Mouse (Mus musculus) hindbrain, embryonic 13.5 days (tissue): ENCODE data around the gene Sppl2b. TPM values are rescaled to one million over a fixed set of nuclear protein-coding genes. Genes with fewer than 3 reads are reported as not detected.
A peak's percentile ranks its signal among the peaks of the same experiment; 100 is the strongest.

ENCODE experiments used
- ATAC-seq: fragments of 200-750 bp; cut with Nextera tagmentation; 2 replicates; pipeline ENCODE4 v1.8.0; 2017; ENCODE audit warnings: moderate TSS enrichment; ENCODE audit not compliant: low FRiP score
- H3K27ac ChIP-seq: fragments of 300-500 bp; sonication (generic); 2 replicates; pipeline ENCODE4 v1.5.1; 2015; ENCODE audit warnings: inconsistent platforms, mild to moderate bottlenecking, moderate library complexity
- H3K27me3 ChIP-seq: fragments of 300-500 bp; sonication (generic); 2 replicates; pipeline ENCODE4 v1.6.1; 2015; ENCODE audit warnings: mild to moderate bottlenecking, inconsistent platforms
- H3K36me3 ChIP-seq: fragments of 300-500 bp; sonication (generic); 2 replicates; pipeline ENCODE4 v1.6.1; 2015; ENCODE audit warnings: mild to moderate bottlenecking, inconsistent platforms
- H3K4me1 ChIP-seq: fragments of 300-500 bp; sonication (generic); replicated peaks from 2 replicates; pipeline ENCODE4 v1.6.1; 2015; ENCODE audit warnings: inconsistent platforms
- H3K4me2 ChIP-seq: fragments of 300-500 bp; sonication (generic); 2 replicates; pipeline ENCODE4 v1.6.1; 2015; ENCODE audit warnings: inconsistent platforms, mild to moderate bottlenecking, moderate library complexity
- H3K4me3 ChIP-seq: fragments of 300-500 bp; sonication (generic); 2 replicates; pipeline ENCODE4 v1.5.1; 2015; ENCODE audit warnings: mild to moderate bottlenecking, inconsistent platforms
- H3K9ac ChIP-seq: fragments of 300-500 bp; sonication (generic); 2 replicates; pipeline ENCODE4 v1.6.1; 2015; ENCODE audit warnings: mild to moderate bottlenecking, inconsistent platforms
- H3K9me3 ChIP-seq: fragments of 300-500 bp; sonication (generic); 2 replicates; pipeline ENCODE4 v1.6.1; 2016; ENCODE audit warnings: inconsistent platforms
- WGBS: fragments of 180-500 bp; shearing (Covaris S2); methylation state at CpG from one replicate; pipeline ENCODE4 v1.1.7; 2015; 5-methylcytosine and 5-hydroxymethylcytosine counted together
- polyA plus RNA-seq: library from polyadenylated mRNA; unstranded; fragments of >200 nt; fragmentation: Nextera tagmentation; extraction: Ambion mirVana; gene quantifications from 2 replicates; pipeline ENCODE4 v1.2.1, GENCODE M21; 2015

The Sppl2b gene
- 63.6 and 68.8 TPM in 2 replicates for polyA plus RNA-seq

DNA sequence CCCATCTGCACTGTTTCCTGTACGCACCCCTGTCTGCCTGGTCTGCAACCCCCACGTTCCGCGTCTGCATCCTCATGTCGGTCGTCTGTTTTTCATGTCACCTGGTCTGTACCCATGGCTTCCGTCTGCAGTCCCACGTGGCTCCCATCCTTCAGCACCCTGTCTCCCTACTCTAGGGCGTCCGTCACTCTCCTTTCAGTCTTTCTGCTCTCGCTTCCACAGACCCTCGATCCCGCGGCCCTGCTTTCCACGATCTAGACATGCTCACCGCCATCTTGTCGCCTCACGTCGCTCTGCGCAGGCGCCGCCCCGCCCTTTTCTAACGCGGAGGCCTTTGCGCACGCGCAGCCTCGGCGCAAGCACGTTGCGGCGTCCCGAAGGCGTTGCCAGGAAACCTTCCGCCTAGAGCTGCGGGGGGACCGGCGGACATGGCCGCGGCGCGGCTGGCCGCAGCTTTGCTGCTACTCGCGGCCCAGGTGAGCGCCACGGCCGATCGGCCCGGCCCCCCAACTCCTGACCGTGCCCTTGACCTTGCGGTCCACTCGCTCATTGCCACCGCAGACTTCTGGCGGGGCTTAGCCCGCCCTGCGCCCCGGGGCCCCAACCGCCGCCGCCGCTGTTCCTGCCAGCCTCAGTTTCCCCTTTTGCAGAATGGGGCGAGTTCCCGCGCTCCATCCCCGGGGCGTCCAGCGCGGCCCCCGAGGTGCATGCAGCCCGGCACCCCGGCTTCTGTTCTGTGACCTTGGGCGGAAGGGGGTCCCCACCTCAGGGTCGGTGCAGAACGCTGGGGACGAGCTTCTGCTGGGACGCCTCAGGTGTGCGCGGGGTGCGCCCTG lies at the start of gene Sppl2b, which contains the start of gene Lsm7:
Gene Sppl2b, plus strand, starts transcription at position 363 of the 836 bp plus-strand sequence.
Gene Lsm7, minus strand, starts transcription at position 297 of the 836 bp plus-strand sequence.
- H3K4me3 ChIP-seq, result peak within 1 kb of the TSS; percentile 95
- H3K4me1 ChIP-seq, result peaks cover 48% of the 10 kb centered on the region
- H3K36me3 ChIP-seq, result peaks cover 30% of the 10 kb centered on the region
- peak within 1 kb of the TSS; percentile 100 for H3K4me2 ChIP-seq
- peak; percentile 82 for ATAC-seq
- WGBS, result under 1% methylated on average over 79 of the region's 81 CpGs
- no peaks in the 10 kb centered on the region for H3K27me3 ChIP-seq
- no peaks in the 10 kb centered on the region for H3K9me3 ChIP-seq
- peak within 1 kb of the TSS; percentile 82 for H3K27ac ChIP-seq
- peak within 1 kb of the TSS; percentile 95 for H3K9ac ChIP-seq

DNA sequence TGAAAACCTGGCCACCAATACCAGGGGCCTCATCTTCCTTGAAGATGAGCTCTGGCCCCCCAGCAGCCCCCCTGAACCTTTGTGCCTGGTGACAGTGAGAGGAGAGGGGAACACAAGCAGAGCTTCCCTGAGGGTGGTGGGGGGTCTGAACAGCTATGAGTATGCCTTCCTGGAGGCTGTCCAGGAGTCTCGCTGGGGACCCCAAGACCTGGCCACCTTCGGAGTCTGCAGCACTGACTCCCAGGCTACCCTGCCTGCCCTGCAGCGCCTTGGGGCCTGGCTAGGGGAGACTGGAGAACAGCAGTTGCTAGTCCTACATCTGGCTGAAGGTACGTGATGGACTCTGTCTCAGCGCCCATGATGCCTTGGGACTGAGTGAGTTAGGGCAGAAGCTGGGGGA lies 49.8 kb upstream of the Sppl2b start:
- H3K36me3 ChIP-seq, result peaks cover 46% of the 10 kb centered on the region
- 85% methylated on average over 5 of the region's 5 CpGs for WGBS
- H3K4me2 ChIP-seq, result no peak overlapping the region
- H3K27ac ChIP-seq, result no peak overlapping the region
- H3K4me1 ChIP-seq, result peaks cover 50% of the 10 kb centered on the region
- no peak for ATAC-seq
- 0 out of 2 replicates have a peak overlapping the region, but pooled peaks have one; percentile 29 for H3K9ac ChIP-seq
- H3K4me3 ChIP-seq, result no peak overlapping the region
- H3K9me3 ChIP-seq, result no peaks in the 10 kb centered on the region
- H3K27me3 ChIP-seq, result peaks cover 44% of the 10 kb centered on the region

- H3K36me3 ChIP-seq, result peaks cover 46% of the 10 kb centered on the region
- peak overlapping the region; percentile 95; the same call in 1 of the 2 replicates for H3K4me2 ChIP-seq
- H3K4me1 ChIP-seq, result peaks cover 46% of the 10 kb centered on the region
- H3K9ac ChIP-seq, result peak overlapping the region; percentile 82; the same call in 1 of the 2 replicates
- ATAC-seq, result peak; percentile 26
- H3K9me3 ChIP-seq, result no peaks in the 10 kb centered on the region
- 20% methylated on average over 3 of the region's 3 CpGs for WGBS
- no peak overlapping the region for H3K27ac ChIP-seq
- H3K27me3 ChIP-seq, result peaks cover 50% of the 10 kb centered on the region
- H3K4me3 ChIP-seq, result no peak overlapping the region
Measured at GRCm38 (mm10) chr10:80805925-80806324, 49.1 kb upstream of the Sppl2b start.

GRCm38 (mm10) chr10:80806341-80807056 lies 48.6 kb upstream of the Sppl2b start:
- peak overlapping the region; percentile 89 for H3K27ac ChIP-seq
- H3K9me3 ChIP-seq, result no peaks in the 10 kb centered on the region
- peak overlapping the region; percentile 52 for H3K4me3 ChIP-seq
- ATAC-seq, result peak; percentile 27
- peak overlapping the region; percentile 95 for H3K4me2 ChIP-seq
- peak overlapping the region; percentile 82 for H3K9ac ChIP-seq
- WGBS, result 37% methylated on average over 34 of the region's 34 CpGs
- H3K36me3 ChIP-seq, result peaks cover 40% of the 10 kb centered on the region
- H3K4me1 ChIP-seq, result peaks cover 46% of the 10 kb centered on the region
- peaks cover 52% of the 10 kb centered on the region for H3K27me3 ChIP-seq

DNA sequence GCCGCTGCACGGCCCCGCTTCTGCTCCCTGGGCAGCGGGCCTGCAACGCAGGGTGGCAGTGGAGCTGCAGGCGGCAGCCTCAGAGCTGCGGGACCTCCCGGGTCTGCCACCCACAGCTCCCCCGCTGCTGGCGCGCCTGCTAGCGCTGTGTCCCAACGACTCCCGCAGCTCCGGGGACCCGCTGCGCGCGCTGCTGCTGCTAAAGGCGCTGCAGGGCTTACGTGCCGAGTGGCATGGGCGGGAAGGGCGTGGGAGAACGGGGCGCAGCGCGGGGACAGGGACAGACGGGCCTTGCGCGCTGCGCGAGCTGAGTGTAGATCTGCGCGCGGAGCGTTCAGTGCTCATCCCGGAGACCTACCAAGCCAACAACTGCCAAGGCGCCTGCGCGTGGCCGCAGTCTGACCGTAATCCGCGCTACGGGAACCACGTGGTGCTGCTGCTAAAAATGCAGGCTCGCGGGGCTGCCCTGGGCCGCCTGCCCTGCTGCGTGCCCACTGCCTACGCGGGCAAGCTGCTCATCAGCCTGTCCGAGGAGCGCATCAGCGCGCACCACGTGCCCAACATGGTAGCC lies 47.9 kb upstream of the Sppl2b start:
- Histone ChIP-seq H3K36me3 (peaks cover 34% of the 10 kb centered on the region), H3K27me3 (peaks cover 52% of the 10 kb centered on the region), H3K4me3 (peak overlapping the region; percentile 52), H3K9ac (peak overlapping the region; percentile 82), H3K27ac (peak overlapping the region; percentile 89), H3K4me2 (peak overlapping the region; percentile 95), H3K9me3 (no peaks in the 10 kb centered on the region), H3K4me1 (peaks cover 46% of the 10 kb centered on the region)
- WGBS, result under 1% methylated on average over 58 of the region's 58 CpGs
- peak; percentile 78 for ATAC-seq

GRCm38 (mm10) chr10:80808099-80808984 lies 46.7 kb upstream of the Sppl2b start:
- Histone ChIP-seq H3K27me3 (peaks cover 54% of the 10 kb centered on the region), H3K4me2 (peak overlapping the region; percentile 95), H3K9ac (peak overlapping the region; percentile 60), H3K4me3 (peak overlapping the region; percentile 0; the same call in 1 of the 2 replicates), H3K4me1 (peaks cover 46% of the 10 kb centered on the region), H3K27ac (peak overlapping the region; percentile 89), H3K36me3 (peaks cover 22% of the 10 kb centered on the region), H3K9me3 (no peaks in the 10 kb centered on the region)
- no peak for ATAC-seq
- WGBS, result 18% methylated on average over 40 of the region's 40 CpGs

DNA sequence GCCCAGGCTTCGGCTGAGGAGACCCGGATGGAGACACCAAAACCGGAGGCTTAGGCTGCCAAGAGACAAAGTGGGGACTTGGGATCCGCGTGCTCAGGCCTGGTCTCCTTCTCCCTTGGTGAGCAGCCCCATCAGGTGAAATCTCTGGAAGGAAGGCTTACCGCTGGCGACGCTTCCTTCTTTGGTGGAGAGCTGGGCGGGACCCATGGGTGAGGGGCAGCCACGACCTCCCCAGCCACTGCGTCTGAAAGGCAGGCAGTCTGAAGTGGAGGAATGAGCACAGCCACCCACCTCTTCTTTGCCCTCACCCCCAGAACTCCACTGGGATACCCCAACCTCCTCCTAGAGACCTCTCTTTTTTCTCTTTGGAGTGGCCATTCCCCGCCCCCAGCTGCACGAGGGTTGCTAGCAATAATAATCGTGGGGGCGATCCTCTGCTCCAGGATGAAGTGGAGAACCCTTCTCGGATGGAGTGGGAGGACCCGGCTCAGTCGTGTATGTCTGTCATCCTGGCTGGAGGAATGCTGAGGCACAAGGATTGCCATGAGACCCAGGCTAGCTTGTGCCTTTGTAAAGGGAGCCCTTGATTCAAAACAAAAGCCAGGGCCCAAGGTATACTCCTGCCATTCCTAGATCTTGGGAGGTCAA lies 46.0 kb upstream of the Sppl2b start:
- Histone ChIP-seq H3K4me1 (peaks cover 46% of the 10 kb centered on the region), H3K36me3 (peaks cover 14% of the 10 kb centered on the region), H3K4me2 (peak overlapping the region; percentile 35), H3K9ac (peak overlapping the region; percentile 60), H3K27ac (no peak overlapping the region), H3K27me3 (peaks cover 56% of the 10 kb centered on the region), H3K4me3 (0 out of 2 replicates have a peak overlapping the region, but pooled peaks have one; percentile 0), H3K9me3 (no peaks in the 10 kb centered on the region)
- no peak for ATAC-seq
- WGBS, result 9% methylated on average over 18 of the region's 18 CpGs

- Histone ChIP-seq H3K27ac (no peak overlapping the region), H3K4me2 (no peak overlapping the region), H3K9ac (0 out of 2 replicates have a peak overlapping the region, but pooled peaks have one; percentile 29), H3K4me1 (peaks cover 46% of the 10 kb centered on the region), H3K27me3 (peaks cover 47% of the 10 kb centered on the region), H3K9me3 (no peaks in the 10 kb centered on the region), H3K36me3 (peaks cover 4% of the 10 kb centered on the region), H3K4me3 (no peak overlapping the region; the same call in 1 of the 2 replicates)
- no peak for ATAC-seq
- 7% methylated on average over 20 of the region's 20 CpGs for WGBS
Measured at GRCm38 (mm10) chr10:80810084-80810483, 45.0 kb upstream of the Sppl2b start.

DNA sequence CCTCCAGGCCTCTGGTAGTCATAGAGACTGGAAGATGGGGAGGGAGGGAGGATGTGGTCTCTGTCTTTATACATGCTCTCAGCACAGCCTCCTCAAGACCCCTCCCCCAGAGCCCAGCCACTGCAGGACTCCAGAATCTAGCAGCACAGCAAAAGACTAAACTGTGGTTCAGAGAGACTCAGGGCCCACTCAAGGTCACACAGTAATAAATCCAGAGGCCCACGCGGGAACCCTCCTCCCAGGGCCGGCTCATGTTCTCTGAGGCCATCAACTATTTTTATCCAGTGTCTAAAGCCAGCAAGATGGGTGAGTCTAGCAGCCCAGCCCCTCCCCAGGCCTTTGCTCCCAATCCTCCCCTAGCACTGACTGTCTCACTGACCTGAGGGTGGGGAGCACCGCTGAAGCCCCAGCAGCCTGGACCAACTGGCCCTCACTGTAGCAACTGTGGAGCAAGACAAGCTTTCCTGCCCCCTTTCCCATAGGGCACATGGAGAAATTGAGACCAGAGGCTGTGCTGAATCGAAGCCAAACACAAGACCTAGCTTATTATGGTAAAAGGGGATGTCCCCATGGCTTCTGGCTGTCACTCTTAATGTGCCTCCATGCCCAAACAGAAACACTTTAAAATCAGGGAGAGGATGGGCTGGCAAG lies 42.6 kb upstream of the Sppl2b start:
- WGBS, result 67% methylated on average over 5 of the region's 5 CpGs
- ATAC-seq, result no peak
- Histone ChIP-seq H3K4me2 (no peak overlapping the region), H3K9ac (peak overlapping the region; percentile 46), H3K27me3 (peaks cover 36% of the 10 kb centered on the region), H3K4me1 (peaks cover 26% of the 10 kb centered on the region), H3K36me3 (no peaks in the 10 kb centered on the region), H3K27ac (no peak overlapping the region), H3K9me3 (no peaks in the 10 kb centered on the region), H3K4me3 (no peak overlapping the region)

DNA sequence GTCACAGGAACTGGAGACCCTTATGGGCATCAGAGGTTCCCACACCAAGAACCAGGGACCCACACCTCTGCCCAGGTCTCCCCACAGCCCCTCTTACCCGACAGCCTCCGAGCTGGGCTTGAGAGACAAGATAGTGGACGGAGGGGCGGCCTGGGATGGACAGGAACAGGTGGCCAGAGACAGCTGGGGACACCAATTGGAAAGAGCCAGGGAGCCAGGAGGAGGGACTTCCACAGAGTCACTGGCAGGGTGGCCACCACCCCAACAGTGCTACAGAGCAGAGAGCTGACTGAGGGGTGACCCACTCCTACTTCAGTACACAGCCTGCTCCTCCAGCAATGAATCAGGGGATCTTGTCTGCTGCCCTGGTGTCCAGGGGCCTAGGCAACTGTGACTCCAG lies 41.7 kb upstream of the Sppl2b start, which contains the start of gene Jsrp1:
Gene Jsrp1, minus strand, starts transcription at position 133 of the 400 bp plus-strand sequence.
- 80% methylated on average over 4 of the region's 4 CpGs for WGBS
- Histone ChIP-seq H3K9me3 (no peaks in the 10 kb centered on the region), H3K27me3 (peaks cover 32% of the 10 kb centered on the region), H3K9ac (peak within 1 kb of the TSS; percentile 46; the same call in 1 of the 2 replicates), H3K27ac (no peak within 1 kb of the TSS), H3K4me3 (no peak within 1 kb of the TSS), H3K36me3 (no peaks in the 10 kb centered on the region), H3K4me2 (no peak within 1 kb of the TSS), H3K4me1 (peaks cover 17% of the 10 kb centered on the region)
- ATAC-seq, result no peak
